Mouse (Mus musculus) limb, embryonic 10.5 days (tissue): Measurements from ENCODE around the gene Plcl1. TPM values are rescaled to one million over a fixed set of nuclear protein-coding genes. Genes with fewer than 3 reads are reported as not detected.

ENCODE experiments used
- DNase-seq: peaks from one replicate; pipeline ENCODE4 v3.0.0-alpha.2; 2017; ENCODE audit warnings: low spot score
- H3K27ac ChIP-seq: fragments of 300-500 bp; sonication (generic); 2 replicates; pipeline ENCODE4 v1.5.1; 2016; ENCODE audit warnings: mild to moderate bottlenecking
- H3K27me3 ChIP-seq: fragments of 300-500 bp; sonication (generic); 2 replicates; pipeline ENCODE4 v1.6.1; 2016; ENCODE audit warnings: low read depth, mild to moderate bottlenecking; ENCODE audit not compliant: poor library complexity, severe bottlenecking
- H3K36me3 ChIP-seq: fragments of 300-500 bp; sonication (generic); 2 replicates; pipeline ENCODE4 v1.6.1; 2016; ENCODE audit warnings: mild to moderate bottlenecking, moderate library complexity
- H3K4me1 ChIP-seq: fragments of 300-500 bp; sonication (generic); 2 replicates; pipeline ENCODE4 v1.6.1; 2016
- H3K4me3 ChIP-seq: fragments of 300-500 bp; sonication (generic); 2 replicates; pipeline ENCODE4 v1.5.1; 2016; ENCODE audit warnings: mild to moderate bottlenecking, moderate library complexity
- H3K9me3 ChIP-seq: fragments of 300-500 bp; sonication (generic); replicated peaks from 2 replicates; pipeline ENCODE4 v1.6.1; 2016; ENCODE audit warnings: mild to moderate bottlenecking
- WGBS: fragments of 180-500 bp; shearing (Covaris S2); methylation state at CpG from one replicate; pipeline ENCODE4 v1.1.7; 2016; 5-methylcytosine and 5-hydroxymethylcytosine counted together
- polyA plus RNA-seq: library from polyadenylated mRNA; unstranded; fragments of >200 nt; fragmentation: Nextera tagmentation; extraction: Ambion mirVana; gene quantifications from 2 replicates; pipeline ENCODE4 v1.2.1, GENCODE M21; 2016

The Plcl1 gene
- 0.28 and 0.54 TPM in 2 replicates for polyA plus RNA-seq

DNA sequence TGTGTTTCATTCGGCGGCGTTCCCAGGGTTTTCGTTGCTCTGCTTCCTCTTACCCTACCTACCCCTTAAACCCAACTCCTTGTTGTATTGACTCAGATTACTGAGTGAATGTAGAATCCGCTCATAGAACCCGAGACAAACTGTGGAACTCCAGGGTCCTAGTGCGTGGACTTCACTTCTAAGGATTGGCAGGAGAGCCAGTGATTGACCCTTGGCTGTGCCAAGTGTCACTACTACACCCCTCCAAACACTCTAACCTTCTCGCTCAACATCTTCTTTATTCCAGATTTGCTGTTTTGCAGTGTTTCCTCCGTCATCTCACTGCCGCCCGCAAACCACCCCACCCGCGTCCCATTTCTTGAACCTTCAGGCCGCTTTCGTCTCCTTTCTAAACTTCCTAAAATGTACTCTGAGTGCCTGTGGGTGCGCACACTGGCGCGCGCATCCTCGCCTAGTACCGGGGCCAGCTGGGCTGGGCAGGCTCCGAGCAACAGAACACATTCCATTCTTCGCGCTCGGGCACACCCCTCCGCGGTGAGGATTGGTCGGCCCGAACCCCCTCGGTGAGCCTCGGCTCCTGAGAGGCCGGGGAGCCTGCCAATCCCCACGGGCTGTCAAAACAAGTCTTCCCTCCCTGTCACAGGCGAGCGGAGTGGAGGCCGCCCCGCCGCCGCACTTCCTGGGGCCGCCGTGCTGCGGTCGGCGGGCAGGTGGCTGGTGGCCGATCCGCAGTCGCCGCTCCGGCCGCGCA, at the start of gene Plcl1:
Plcl1 (plus strand) TSS at position 650 of the 751 bp plus-strand sequence.
- peaks cover 20% of the 10 kb centered on the region for H3K4me1 ChIP-seq
- H3K27ac ChIP-seq: peak within 1 kb of the TSS; percentile 79
- no peaks in the 10 kb centered on the region for H3K36me3 ChIP-seq
- peaks cover 46% of the 10 kb centered on the region for H3K27me3 ChIP-seq
- peak within 1 kb of the TSS; percentile 77 for H3K4me3 ChIP-seq
- 5% methylated on average over 51 of the region's 51 CpGs for WGBS
- no peaks in the 10 kb centered on the region for H3K9me3 ChIP-seq
- DNase-seq: peak; percentile 89

DNA sequence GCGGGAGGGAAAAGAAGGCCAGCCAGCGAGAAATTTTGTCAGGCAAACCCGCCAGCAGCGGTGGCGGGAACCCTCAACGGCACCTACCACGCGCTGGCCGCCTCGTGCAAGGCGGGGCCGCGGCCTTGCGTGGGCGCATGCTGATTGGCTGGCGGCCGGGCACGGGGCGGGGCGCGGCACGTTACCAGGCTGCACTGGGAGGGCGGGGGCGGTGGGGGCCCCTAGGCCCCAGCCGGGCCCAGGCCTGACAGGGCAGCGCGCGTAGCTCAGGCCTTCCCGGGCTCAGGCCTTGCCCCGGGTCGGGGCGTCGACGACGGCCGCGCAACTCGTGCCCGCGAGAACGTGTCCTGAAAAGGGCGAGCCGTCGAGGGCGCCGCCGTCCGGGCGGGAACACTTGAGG, 43.1 kb upstream of the Plcl1 start:
- Histone ChIP-seq H3K9me3 (no peaks in the 10 kb centered on the region; the same call in 1 of the 2 replicates), H3K4me1 (peaks cover 10% of the 10 kb centered on the region), H3K27ac (no peak overlapping the region), H3K27me3 (peaks cover 41% of the 10 kb centered on the region), H3K36me3 (no peaks in the 10 kb centered on the region), H3K4me3 (peak overlapping the region; percentile 53)
- WGBS: 47% methylated on average over 49 of the region's 49 CpGs
- no peak for DNase-seq

DNA sequence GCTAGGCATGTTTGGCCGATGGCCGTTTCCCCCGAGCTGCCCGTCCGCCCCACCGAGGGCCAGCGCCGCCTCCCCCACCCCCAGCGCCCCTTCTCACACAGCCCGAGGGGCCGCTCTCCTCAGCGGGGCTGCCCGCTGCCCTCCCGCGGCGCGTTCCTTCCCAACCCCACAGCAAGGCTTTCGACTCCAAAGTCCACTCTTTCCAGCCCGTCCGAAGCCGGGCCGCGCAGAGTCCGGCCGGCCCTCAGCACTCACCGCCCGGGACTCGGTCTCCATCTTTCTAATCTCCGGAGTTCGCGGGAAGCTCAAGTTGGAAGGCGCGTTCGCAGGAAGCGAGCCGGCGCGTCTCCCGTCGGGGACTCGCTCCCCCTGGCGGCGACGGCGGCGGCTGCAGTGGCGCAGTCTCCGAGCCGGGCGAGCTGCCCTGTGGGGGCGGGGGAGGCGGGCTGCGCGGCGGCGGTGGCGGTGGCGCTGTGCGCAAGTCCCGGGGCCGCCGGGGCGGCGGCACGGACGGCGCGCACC, 42.6 kb upstream of the Plcl1 start, which contains the start of gene Boll:
Boll (minus strand) TSS at position 426 of the 522 bp plus-strand sequence.
- peaks cover 10% of the 10 kb centered on the region for H3K4me1 ChIP-seq
- H3K36me3 ChIP-seq: no peaks in the 10 kb centered on the region
- peak within 1 kb of the TSS; percentile 53 for H3K4me3 ChIP-seq
- WGBS: 11% methylated on average over 68 of the region's 68 CpGs
- H3K9me3 ChIP-seq: no peaks in the 10 kb centered on the region; the same call in 1 of the 2 replicates
- peak; percentile 82 for DNase-seq
- peak within 1 kb of the TSS; percentile 42 for H3K27ac ChIP-seq
- H3K27me3 ChIP-seq: peaks cover 41% of the 10 kb centered on the region

DNA sequence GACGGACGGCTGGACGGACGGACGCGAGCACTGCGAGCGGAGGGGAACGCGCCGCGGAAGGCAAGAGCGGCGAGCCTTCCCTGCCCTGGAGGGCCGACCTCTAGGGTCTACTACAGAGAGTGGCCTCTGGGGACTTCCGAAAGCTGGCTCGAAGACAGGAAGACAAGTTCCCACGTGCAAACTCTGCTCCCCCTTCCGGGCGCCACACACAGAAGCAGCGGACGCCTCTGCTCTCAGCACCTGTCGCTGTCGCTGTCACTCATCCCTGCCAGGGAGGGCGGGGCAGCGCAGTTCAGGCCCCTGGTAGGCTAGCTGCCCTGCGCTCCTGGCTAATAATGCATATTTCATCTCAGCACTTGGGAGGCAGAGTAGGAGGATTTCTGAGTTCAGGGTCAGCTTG, 42.1 kb upstream of the Plcl1 start:
- Histone ChIP-seq H3K36me3 (no peaks in the 10 kb centered on the region), H3K27me3 (peaks cover 41% of the 10 kb centered on the region), H3K4me1 (peaks cover 10% of the 10 kb centered on the region), H3K4me3 (peak overlapping the region; percentile 53), H3K27ac (peak overlapping the region; percentile 42), H3K9me3 (no peaks in the 10 kb centered on the region; the same call in 1 of the 2 replicates)
- DNase-seq: peak; percentile 59
- 6% methylated on average over 27 of the region's 27 CpGs for WGBS

DNA sequence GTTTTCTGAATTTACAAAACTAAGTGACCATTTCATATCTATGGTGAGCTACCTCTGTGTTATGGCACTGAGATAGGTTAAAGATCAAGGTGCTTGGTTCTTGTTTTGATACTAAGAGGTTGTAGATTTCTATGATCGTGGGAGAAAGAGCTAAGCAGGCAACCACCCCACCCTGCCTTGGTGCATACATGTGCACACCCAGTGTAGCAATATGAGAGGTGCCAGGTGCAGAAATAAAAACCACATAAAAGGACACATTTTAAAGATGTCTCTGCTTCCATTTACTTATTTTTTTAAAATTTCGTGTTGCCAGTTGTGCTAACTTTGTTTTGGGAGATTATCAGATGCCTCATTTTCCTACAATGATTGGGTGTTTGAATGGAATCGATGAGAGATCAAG, 33.1 kb upstream of the Plcl1 start:
- Histone ChIP-seq H3K9me3 (no peaks in the 10 kb centered on the region), H3K27ac (no peak overlapping the region), H3K27me3 (no peaks in the 10 kb centered on the region), H3K36me3 (no peaks in the 10 kb centered on the region), H3K4me3 (no peak overlapping the region), H3K4me1 (no peaks in the 10 kb centered on the region)
- WGBS: 93% methylated on average over 3 of the region's 3 CpGs
- DNase-seq: no peak

DNA sequence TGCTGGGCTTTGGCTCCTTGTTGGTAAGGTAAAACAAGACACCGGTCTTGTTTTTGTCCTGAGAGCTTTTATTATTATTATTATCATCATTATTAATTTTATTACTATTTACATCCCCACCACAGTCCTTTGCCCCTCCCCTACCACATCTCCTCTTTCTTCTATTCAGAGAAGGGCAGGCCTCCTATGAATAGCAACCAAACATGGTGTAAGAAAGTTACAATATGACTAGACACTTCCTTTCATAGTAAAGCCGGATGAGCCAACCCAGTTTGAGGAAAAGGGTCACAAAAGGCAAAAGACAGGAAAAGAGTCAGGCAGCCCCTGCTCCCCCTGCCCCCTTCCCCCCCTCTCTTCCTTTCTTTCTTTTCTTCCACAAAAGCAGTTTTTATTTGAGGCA, 25.2 kb upstream of the Plcl1 start:
- Histone ChIP-seq H3K4me3 (no peak overlapping the region), H3K27me3 (no peaks in the 10 kb centered on the region), H3K27ac (no peak overlapping the region), H3K4me1 (0 out of 2 replicates have a peak, but pooled peaks cover 3% of the 10 kb centered on the region), H3K9me3 (no peaks in the 10 kb centered on the region), H3K36me3 (no peaks in the 10 kb centered on the region)
- no peak for DNase-seq
- WGBS: 92% methylated on average over 2 of the region's 2 CpGs

DNA sequence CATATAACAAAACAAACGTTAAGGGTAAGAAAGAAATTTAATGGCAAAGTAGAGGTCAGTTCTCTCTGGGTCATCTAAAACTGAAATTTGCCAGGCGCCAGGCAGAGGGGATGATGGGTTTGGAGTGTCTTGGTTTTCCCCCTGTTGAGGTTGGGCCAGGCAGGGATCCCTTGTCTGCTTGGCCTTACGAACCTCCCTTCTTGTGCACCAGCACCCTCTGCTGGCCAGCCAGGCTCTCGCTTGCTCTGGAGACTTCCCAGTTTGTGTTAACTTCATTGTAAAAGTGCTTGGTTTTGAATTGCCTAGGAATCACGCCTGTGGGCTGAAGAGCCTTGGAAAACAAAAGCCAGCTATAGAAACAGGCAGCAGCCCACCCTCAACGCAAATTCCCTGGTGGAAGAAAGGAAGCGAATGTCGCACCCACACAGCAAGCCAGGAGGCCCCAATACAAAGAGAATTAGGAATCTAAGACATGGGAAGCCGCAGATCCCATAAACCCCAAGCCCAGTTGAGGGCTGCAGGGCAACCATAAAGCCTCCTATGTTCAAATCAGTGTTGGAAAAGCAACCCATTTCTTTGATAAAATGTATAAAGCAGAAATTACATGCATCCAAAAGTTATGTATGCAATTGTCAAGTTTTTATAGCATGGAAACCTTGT, 22.5 kb upstream of the Plcl1 start:
- H3K36me3 ChIP-seq: no peaks in the 10 kb centered on the region
- no peak overlapping the region for H3K4me3 ChIP-seq
- H3K9me3 ChIP-seq: no peaks in the 10 kb centered on the region
- H3K27ac ChIP-seq: no peak overlapping the region
- peak; percentile 88 for DNase-seq
- 0 out of 2 replicates have a peak, but pooled peaks cover 3% of the 10 kb centered on the region for H3K4me1 ChIP-seq
- 19% methylated on average over 9 of the region's 9 CpGs for WGBS
- no peaks in the 10 kb centered on the region for H3K27me3 ChIP-seq

DNA sequence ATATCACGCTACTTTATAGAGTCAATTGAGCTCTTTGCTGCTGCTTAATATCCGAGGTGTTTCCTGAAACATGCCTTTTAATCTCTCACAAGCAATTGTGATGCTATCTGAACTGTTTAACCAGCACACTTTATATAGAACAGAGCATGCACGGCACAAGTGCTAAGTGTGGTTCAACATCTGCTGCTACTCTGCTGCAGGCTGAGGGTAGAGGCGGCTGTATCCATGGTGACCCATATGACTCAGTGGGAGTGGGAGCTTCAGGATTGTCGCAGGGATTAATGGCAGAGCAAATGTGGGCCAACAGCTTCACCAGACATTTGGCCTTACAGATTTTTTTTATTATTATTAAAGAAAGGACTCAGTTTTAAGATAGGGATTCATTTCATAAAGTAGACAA, 5.8 kb upstream of the Plcl1 start:
- no peak for DNase-seq
- Histone ChIP-seq H3K4me3 (no peak overlapping the region), H3K36me3 (no peaks in the 10 kb centered on the region), H3K27me3 (peaks cover 11% of the 10 kb centered on the region; the same call in 1 of the 2 replicates), H3K4me1 (peaks cover 3% of the 10 kb centered on the region; the same call in 1 of the 2 replicates), H3K27ac (no peak overlapping the region), H3K9me3 (no peaks in the 10 kb centered on the region)
- WGBS: 55% methylated on average over 5 of the region's 5 CpGs

DNA sequence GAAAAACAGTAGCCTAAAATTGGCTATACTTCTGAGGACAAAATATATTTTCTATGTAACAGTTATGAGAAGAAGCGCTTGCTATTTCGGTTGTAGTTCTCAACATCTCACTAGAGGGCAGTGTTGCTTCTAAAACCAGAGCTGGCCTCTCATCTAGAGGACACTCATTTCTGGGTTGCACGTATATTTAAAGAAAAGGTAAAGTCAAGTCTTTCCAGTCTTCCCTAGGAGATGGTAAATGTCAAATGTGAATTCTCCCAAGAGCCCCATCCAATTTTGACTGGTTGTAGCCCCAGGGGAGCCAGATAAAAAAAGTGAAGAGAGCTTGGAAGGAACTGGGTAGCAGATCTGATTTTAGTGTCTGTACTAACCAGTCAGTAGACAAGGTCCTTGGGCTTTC, 1.3 kb upstream of the Plcl1 start:
- Histone ChIP-seq H3K27ac (no peak overlapping the region), H3K4me1 (peaks cover 23% of the 10 kb centered on the region), H3K4me3 (no peak overlapping the region), H3K9me3 (no peaks in the 10 kb centered on the region), H3K27me3 (peaks cover 46% of the 10 kb centered on the region), H3K36me3 (no peaks in the 10 kb centered on the region)
- 4% methylated on average over 3 of the region's 3 CpGs for WGBS
- peak; percentile 37 for DNase-seq

DNA sequence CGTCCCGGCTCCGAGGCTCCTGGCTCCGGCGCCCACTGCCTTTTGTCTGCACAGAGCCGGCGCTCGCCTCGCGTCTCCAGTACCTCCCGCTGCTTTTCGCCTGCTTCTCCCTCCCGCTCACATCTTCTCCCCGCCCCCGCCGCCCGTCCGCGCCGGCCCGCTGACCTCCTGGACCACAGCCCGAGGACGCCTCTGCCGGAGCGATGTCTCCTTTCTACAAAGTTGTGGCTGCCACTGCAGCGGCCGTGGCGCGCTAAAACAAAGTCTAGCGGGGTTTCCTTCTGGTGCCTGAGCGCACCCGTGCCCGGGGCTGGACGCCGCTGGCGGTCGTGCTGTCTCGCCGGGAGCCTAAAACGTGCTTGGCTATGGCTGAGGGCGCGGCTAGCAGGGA, 297 bp downstream of the Plcl1 start:
- Histone ChIP-seq H3K27ac (peak overlapping the region; percentile 79), H3K27me3 (peaks cover 46% of the 10 kb centered on the region), H3K36me3 (no peaks in the 10 kb centered on the region), H3K4me1 (peaks cover 20% of the 10 kb centered on the region), H3K4me3 (peak overlapping the region; percentile 77), H3K9me3 (no peaks in the 10 kb centered on the region)
- DNase-seq: peak; percentile 72
- WGBS: under 1% methylated on average over 41 of the region's 42 CpGs

DNA sequence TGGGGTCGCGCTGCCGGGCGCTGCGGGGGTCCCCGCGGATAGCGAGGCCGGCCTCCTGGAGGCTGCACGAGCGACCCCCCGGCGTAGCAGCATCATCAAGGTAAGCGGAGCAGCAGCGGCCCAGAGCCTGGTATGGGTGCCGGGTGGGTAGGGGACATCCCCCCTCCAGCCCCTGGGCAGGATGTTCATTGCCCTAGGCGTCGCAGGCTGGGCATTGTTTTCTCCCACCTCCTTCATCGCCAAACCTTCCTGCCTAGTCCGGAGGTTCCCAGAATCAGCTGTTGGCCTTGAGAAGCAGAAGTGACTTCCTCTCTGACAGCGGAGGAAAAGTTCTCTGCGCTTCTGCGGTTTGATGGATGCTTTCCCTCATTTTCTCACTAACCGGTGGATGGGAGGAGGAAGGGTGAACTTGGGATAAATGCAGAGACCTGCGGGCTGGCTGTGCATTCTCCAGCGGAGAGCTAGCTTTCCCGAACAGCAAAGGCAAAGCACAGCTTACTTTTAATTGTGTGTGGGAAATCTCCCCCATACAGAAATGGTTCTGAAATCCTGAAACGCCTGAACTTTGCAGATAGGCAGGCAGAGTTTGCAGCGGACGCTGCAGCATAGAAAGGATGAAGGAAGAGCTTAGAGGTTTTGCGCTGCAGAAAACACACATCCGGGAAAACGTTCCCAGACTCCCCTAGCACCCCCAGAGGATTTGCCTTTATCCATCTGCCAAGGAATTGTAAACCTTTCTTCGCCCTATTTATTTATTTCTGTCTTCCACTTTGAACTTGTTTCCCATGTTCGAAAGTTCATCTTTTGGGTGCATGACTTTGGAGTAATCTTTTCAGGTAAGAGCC, 1.0 kb downstream of the Plcl1 start:
- peaks cover 46% of the 10 kb centered on the region for H3K27me3 ChIP-seq
- peaks cover 20% of the 10 kb centered on the region for H3K4me1 ChIP-seq
- H3K27ac ChIP-seq: peak overlapping the region; percentile 79
- peak; percentile 51 for DNase-seq
- H3K4me3 ChIP-seq: peak overlapping the region; percentile 77
- no peaks in the 10 kb centered on the region for H3K36me3 ChIP-seq
- WGBS: 4% methylated on average over 35 of the region's 35 CpGs
- H3K9me3 ChIP-seq: no peaks in the 10 kb centered on the region

DNA sequence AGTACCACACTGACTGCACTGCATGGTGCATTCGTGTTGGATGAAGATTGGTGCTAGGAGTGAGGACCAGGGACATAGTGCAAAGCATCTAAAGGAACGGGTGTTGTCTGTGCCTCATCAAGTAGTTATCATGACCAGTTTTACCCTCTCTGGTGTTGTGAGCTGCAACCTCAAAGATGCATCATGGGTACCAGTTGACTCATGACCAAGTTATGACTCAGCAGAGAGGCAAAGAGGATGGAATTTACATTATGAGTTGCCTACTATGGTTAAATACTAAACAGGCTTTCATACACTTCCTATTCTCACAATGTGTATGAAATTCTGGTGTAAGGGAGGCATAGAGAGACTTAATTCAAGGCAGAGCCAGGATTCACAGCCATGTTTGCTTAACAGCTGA, 4.9 kb downstream of the Plcl1 start:
- no peak for DNase-seq
- 75% methylated on average over 2 of the region's 2 CpGs for WGBS
- Histone ChIP-seq H3K4me1 (peaks cover 13% of the 10 kb centered on the region), H3K36me3 (no peaks in the 10 kb centered on the region), H3K27me3 (peaks cover 29% of the 10 kb centered on the region), H3K9me3 (no peaks in the 10 kb centered on the region), H3K27ac (no peak overlapping the region), H3K4me3 (no peak overlapping the region)
